Mouse (Mus musculus): ENCODE measurements around the gene Shisa4. TPM values are rescaled to one million over a fixed set of nuclear protein-coding genes. Genes with fewer than 3 reads are reported as not detected.

Shisa4 gene
- polyA plus RNA-seq, 1 experiment from 2014 or later = 22.4 TPM

DNA sequence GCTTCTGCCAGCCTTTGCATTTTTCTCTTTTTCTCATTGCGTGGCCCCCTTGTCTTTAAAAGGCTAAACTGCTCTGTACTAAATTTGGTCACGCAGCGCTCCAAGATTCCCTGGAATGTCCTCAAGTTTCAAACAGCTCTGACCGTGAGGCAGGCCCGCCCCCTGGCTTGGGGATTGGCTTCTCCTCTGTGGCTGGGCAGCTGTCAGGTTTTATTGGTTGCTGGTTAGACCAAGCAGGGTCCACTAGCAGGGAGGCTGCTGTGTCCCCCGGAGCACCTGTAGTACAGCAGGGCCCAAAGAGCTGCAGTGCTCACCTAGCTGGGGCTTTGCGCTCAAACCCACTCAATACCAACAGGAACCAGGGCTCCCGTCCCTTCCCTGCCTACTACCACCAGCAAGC lies 50.5 kb downstream of the Shisa4 start, which contains the start of gene Lmod1:
Lmod1 (plus strand) TSS at position 237 of the 400 bp plus-strand sequence.
- peaks cover 3% of the 10 kb centered on the region; the same call in 1 of the 2 replicates for H3K27me3 ChIP-seq
- H3K9me3 ChIP-seq = no peaks in the 10 kb centered on the region
- peaks cover 23% of the 10 kb centered on the region for H3K4me1 ChIP-seq
- H3K36me3 ChIP-seq = no peaks in the 10 kb centered on the region
- peak within 1 kb of the TSS; percentile 62 for H3K27ac ChIP-seq
- H3K4me2 ChIP-seq = peak within 1 kb of the TSS; percentile 50
- peak; percentile 80 for ATAC-seq (ENCODE audit: insufficient number of reproducible peaks, insufficient read depth, low FRiP score, low TSS enrichment, low read depth)
- peak within 1 kb of the TSS; percentile 14 for H3K4me3 ChIP-seq
- WGBS = 7% methylated on average over 8 of the region's 8 CpGs
- H3K9ac ChIP-seq = peak within 1 kb of the TSS; percentile 52

- Histone ChIP-seq H3K36me3 (no peaks in the 10 kb centered on the region), H3K9me3 (no peaks in the 10 kb centered on the region), H3K4me2 (no peak overlapping the region), H3K27ac (no peak overlapping the region), H3K4me3 (no peak overlapping the region), H3K4me1 (peaks cover 23% of the 10 kb centered on the region), H3K27me3 (peaks cover 3% of the 10 kb centered on the region; the same call in 1 of the 2 replicates), H3K9ac (no peak overlapping the region)
- WGBS = 72% methylated on average over 7 of the region's 7 CpGs
- ATAC-seq (ENCODE audit: insufficient number of reproducible peaks, insufficient read depth, low FRiP score, low TSS enrichment, low read depth) = no peak
These were observed 51.6 kb downstream of the Shisa4 start for GRCm38 (mm10) chr1:135323367-135323901.

Other genes with a start within 250 kb of the Shisa4 start
- gene Ptpn7, start 242.5 kb downstream of the Shisa4 start, polyA plus RNA-seq (2015; fragmentation: Nextera tagmentation; extraction: Ambion mirVana) = 1.5 and 2.2 TPM in 2 replicates
- 75.2 and 78.6 TPM in 2 replicates for gene Arl8a, start 228.4 kb downstream of the Shisa4 start, polyA plus RNA-seq (2015; fragmentation: Nextera tagmentation; extraction: Ambion mirVana)
- gene Gpr37l1, start 207.6 kb downstream of the Shisa4 start, polyA plus RNA-seq (2015; fragmentation: Nextera tagmentation; extraction: Ambion mirVana) = not detected in 2 replicates
- gene Elf3, start 116.7 kb downstream of the Shisa4 start, polyA plus RNA-seq (2015; fragmentation: Nextera tagmentation; extraction: Ambion mirVana) = 9.0 and 12.2 TPM in 2 replicates
- 87.9 and 93.5 TPM in 2 replicates for gene Rnpep, start 91.2 kb downstream of the Shisa4 start, polyA plus RNA-seq (2015; fragmentation: Nextera tagmentation; extraction: Ambion mirVana)
- 165 and 192 TPM in 2 replicates for gene Timm17a, start 61.5 kb downstream of the Shisa4 start, polyA plus RNA-seq (2015; fragmentation: Nextera tagmentation; extraction: Ambion mirVana)
- 0.42 and 0.59 TPM in 2 replicates for gene Lmod1, start 50.4 kb downstream of the Shisa4 start, polyA plus RNA-seq (2015; fragmentation: Nextera tagmentation; extraction: Ambion mirVana)
- gene Ipo9, start 55.3 kb upstream of the Shisa4 start, polyA plus RNA-seq (2015; fragmentation: Nextera tagmentation; extraction: Ambion mirVana) = 139 and 147 TPM in 2 replicates
- 11.6 and 12.9 TPM in 2 replicates for gene Nav1, start 232.1 kb upstream of the Shisa4 start, polyA plus RNA-seq (2015; fragmentation: Nextera tagmentation; extraction: Ambion mirVana)

Measured in embryonic facial prominence, embryonic 13.5 days (tissue).